Comparison of ENCODE assay signal across 10 mouse cellular contexts in genomic region chr12:111272420-111272819, GRCm38 (mm10). TPM values are rescaled to one million over a fixed set of nuclear protein-coding genes. Genes with fewer than 3 reads are reported as not detected.
A peak's percentile ranks its signal among the peaks of the same experiment; 100 is the strongest.
DNase-seq lines count a peak whose midpoint lies in the region; ATAC-seq and TF ChIP-seq lines count a peak whose summit lies in the region.
"Had no signal": no experiment of that assay in that cellular context is flagged by ENCODE, and none has a peak within 500 bp of the region (broad histone marks: within the 10 kb centered on the region; RNA-seq: fewer than 3 reads in every experiment).

No protein-coding gene starts in this region.

- peak; percentile 57 to 82 for DNase-seq in heart, adult 18-20 months
- DNase-seq in heart, postnatal 25 days (ENCODE audit: low spot score) = no peak
- DNase-seq in adipocyte (ENCODE audit: low spot score) = peak; percentile 64
- DNase-seq in heart, postnatal 36 days = peak; percentile 61 to 77
- peak; percentile 87 to 90 for DNase-seq in layer of hippocampus, postnatal 10 days (ENCODE audit: low spot score in 2 of 2)
- peak; percentile 55 for DNase-seq in telencephalon, adult 2 months (ENCODE audit: low read depth, low spot score)

- H3K4me1 ChIP-seq in cortical plate, adult 2 months (ENCODE audit: control insufficient read depth, insufficient read depth, low read length) = no peaks in the 10 kb centered on the region

- no peak overlapping the region for H3K4me3 ChIP-seq in cortical plate, adult 2 months (ENCODE audit: insufficient read depth, low read length)

- intact Hi-C loops in heart, postnatal 25 days (cut with DNase I) = loop anchor here (5.0 kb wide), 1 partner anchor 140 kb away; no protein-coding TSS in a partner anchor
- intact Hi-C loops in heart, postnatal 36 days (cut with DNase I) = loop anchor here (2.0 kb wide), 1 partner anchor 140 kb away; no protein-coding TSS in a partner anchor

- TF ChIP-seq POLR2A in cortical plate, adult 2 months (IDR thresholded peaks at IDR 0.05; ENCODE audit: extremely low read depth, insufficient read depth, low read length) = no peak

- no peak overlapping the region for H3K27ac ChIP-seq in cortical plate, adult 2 months (ENCODE audit: insufficient read depth, low read length)
- H3K27ac ChIP-seq: embryonic facial prominence, embryonic 15.5 days had no signal

- TF ChIP-seq CTCF in cortical plate, adult 2 months (IDR thresholded peaks at IDR 0.05; ENCODE audit: extremely low read depth, insufficient read depth, low read length) = peak; percentile 72

- peak; percentile 61 for ATAC-seq in megakaryocyte, adult 5-6 weeks (ENCODE audit: poor library complexity, severe bottlenecking)

RNA-seq across cellular contexts. Expression of gene Amn, which starts 1.5 kb away (rescaled TPM):
- total RNA-seq in heart, adult 18-20 months (2021) = not detected
- total RNA-seq in heart, postnatal 25 days (2021) = not detected
- 18.7 and 23.1 TPM in 2 replicates for polyA plus RNA-seq in cortical plate, adult 2 months (2012; rRNA removed)
- total RNA-seq in heart, postnatal 36 days (2021) = not detected
- 10 to 100 TPM; 17.8 to 19.6 TPM for total RNA-seq in layer of hippocampus, postnatal 10 days (2021)
- total RNA-seq in megakaryocyte, adult 5-6 weeks (2015) = 0.13 TPM in 1 of 2 replicates, not detected in the other
- not detected in 2 replicates for total RNA-seq in megakaryocyte, adult 5-6 weeks (2017)
- polyA plus RNA-seq: stomach, embryonic 14.5 days had no signal

Comparison
In these comparisons a context has a peak if more than half of its experiments do, and no peak if none do; other contexts are left out.
1. RNA of gene Amn, which starts 1.5 kb away (total RNA-seq): 17.8 to 19.6 TPM in layer of hippocampus, postnatal 10 days; 0.13 TPM in megakaryocyte, adult 5-6 weeks, not detected in heart, postnatal 36 days, not detected in heart, adult 18-20 months and not detected in heart, postnatal 25 days; every median in the first group is over 10 times any median in the second.